Comparison of ENCODE assay signal across 21 mouse cellular contexts in the genomic region with DNA sequence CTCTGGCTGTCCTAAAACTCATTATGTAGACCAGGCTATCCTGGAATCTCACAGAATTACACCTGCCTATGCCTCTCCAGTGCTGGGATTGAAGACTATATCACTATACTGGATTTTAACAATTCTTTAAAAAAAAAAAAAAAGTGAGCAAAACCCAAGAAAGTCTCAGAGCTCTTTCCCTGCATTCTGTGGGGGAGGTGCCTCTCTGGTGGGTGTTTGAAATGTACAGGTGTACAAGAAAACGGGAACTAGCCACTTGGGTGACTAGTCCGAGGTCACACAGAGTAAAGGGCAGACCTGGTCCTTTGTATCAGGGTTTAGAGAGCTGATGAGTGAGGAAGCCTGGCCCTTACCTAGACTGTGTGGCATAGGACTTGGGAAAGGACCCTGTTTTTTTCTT. TPM values are rescaled to one million over a fixed set of nuclear protein-coding genes. Genes with fewer than 3 reads are reported as not detected.
DNase-seq lines count a peak whose midpoint lies in the region; ATAC-seq and TF ChIP-seq lines count a peak whose summit lies in the region.
"Had no signal": no experiment of that assay in that cellular context is flagged by ENCODE, and none has a peak within 500 bp of the region (broad histone marks: within the 10 kb centered on the region; RNA-seq: fewer than 3 reads in every experiment).

No protein-coding gene starts in this region.

- H3K4me3 ChIP-seq in heart, embryonic 11.5 days (ENCODE audit: low read depth, low read length), result no peak overlapping the region
- H3K4me3 ChIP-seq in heart, embryonic 10.5 days, result no peak overlapping the region; the same call in 1 of the 2 replicates
- no peak overlapping the region for H3K4me3 ChIP-seq in liver, embryonic 12.5 days
- H3K4me3 ChIP-seq in liver, postnatal 0 days (ENCODE audit: low read depth, low read length), result peak overlapping the region; percentile 76; the same call in 1 of the 2 replicates
- no peak overlapping the region; the same call in 1 of the 2 replicates for H3K4me3 ChIP-seq in midbrain, embryonic 10.5 days

- H3K9ac ChIP-seq in heart, embryonic 11.5 days (ENCODE audit: low read depth, low read length), result no peak overlapping the region
- H3K9ac ChIP-seq in liver, embryonic 12.5 days, result no peak overlapping the region
- no peak overlapping the region for H3K9ac ChIP-seq in liver, postnatal 0 days (replicated peaks)
- H3K9ac ChIP-seq: stomach, embryonic 15.5 days had no signal

- H3K36me3 ChIP-seq in heart, embryonic 11.5 days (ENCODE audit: control insufficient read depth, insufficient read depth, low read length), result no peaks in the 10 kb centered on the region; the same call in 1 of the 2 replicates
- no peaks in the 10 kb centered on the region for H3K36me3 ChIP-seq in heart, embryonic 10.5 days
- peaks cover 11% of the 10 kb centered on the region; the same call in 1 of the 2 replicates for H3K36me3 ChIP-seq in liver, embryonic 12.5 days
- H3K36me3 ChIP-seq in liver, postnatal 0 days (replicated peaks; ENCODE audit: insufficient read depth, low read length), result no peaks in the 10 kb centered on the region
- H3K36me3 ChIP-seq in midbrain, embryonic 10.5 days, result no peaks in the 10 kb centered on the region
- H3K36me3 ChIP-seq: forebrain, embryonic 10.5 days; heart, embryonic 15.5 days; intestine, embryonic 15.5 days; kidney, embryonic 15.5 days; neural tube, embryonic 12.5 days; stomach, embryonic 15.5 days had no signal

- H3K27ac ChIP-seq in heart, embryonic 11.5 days (ENCODE audit: low read depth, low read length), result no peak overlapping the region
- no peak overlapping the region for H3K27ac ChIP-seq in heart, embryonic 10.5 days
- H3K27ac ChIP-seq in liver, embryonic 12.5 days, result no peak overlapping the region
- H3K27ac ChIP-seq in liver, postnatal 0 days (ENCODE audit: low read depth), result no peak overlapping the region
- H3K27ac ChIP-seq in midbrain, embryonic 10.5 days (replicated peaks), result no peak overlapping the region
- H3K27ac ChIP-seq: forebrain, embryonic 10.5 days; gastrocnemius, adult 2 months; hindbrain, embryonic 14.5 days; intestine, embryonic 15.5 days; kidney, embryonic 15.5 days; neural tube, embryonic 12.5 days; stomach, embryonic 15.5 days had no signal

- no peaks in the 10 kb centered on the region for H3K9me3 ChIP-seq in heart, embryonic 11.5 days (replicated peaks; ENCODE audit: control insufficient read depth, low read length)
- H3K9me3 ChIP-seq in heart, embryonic 10.5 days, result no peaks in the 10 kb centered on the region
- H3K9me3 ChIP-seq in liver, embryonic 12.5 days (replicated peaks), result no peaks in the 10 kb centered on the region
- H3K9me3 ChIP-seq in liver, postnatal 0 days (ENCODE audit: low read length), result no peaks in the 10 kb centered on the region
- no peaks in the 10 kb centered on the region for H3K9me3 ChIP-seq in midbrain, embryonic 10.5 days (replicated peaks)
- H3K9me3 ChIP-seq: forebrain, embryonic 10.5 days; heart, embryonic 15.5 days; intestine, embryonic 15.5 days; kidney, embryonic 15.5 days; neural tube, embryonic 12.5 days; stomach, embryonic 15.5 days had no signal

- no peak for ATAC-seq in heart, embryonic 11.5 days (replicated peaks; ENCODE audit: insufficient number of reproducible peaks, low FRiP score, low TSS enrichment)
- ATAC-seq in liver, embryonic 12.5 days, result no peak
- no peak for ATAC-seq in liver, postnatal 0 days
- ATAC-seq: intestine, embryonic 15.5 days had no signal

- TF ChIP-seq CTCF in liver, postnatal 0 days (IDR thresholded peaks at IDR 0.05; ENCODE audit: low read depth), result no peak

- TF ChIP-seq EP300 in liver, postnatal 0 days (IDR thresholded peaks at IDR 0.05; ENCODE audit: low read depth), result no peak

- DNase-seq in heart, embryonic 10.5 days (ENCODE audit: low spot score), result no peak
- no peak for DNase-seq in liver
- peak; percentile 28 to 46 for DNase-seq in B cell, adult 2 months
- DNase-seq in liver, postnatal 0 days, result no peak
- no peak for DNase-seq in midbrain, embryonic 10.5 days (ENCODE audit: low spot score)
- DNase-seq in layer of hippocampus, adult 9-10 months (ENCODE audit: low spot score), result no peak
- DNase-seq: adrenal gland, postnatal 36 days; cerebellum, adult 11-12 months; cerebellum, postnatal 36 days; gastrocnemius, adult 2 months; thymus, adult 18-20 months; thymus, postnatal 4 days had no signal

- peak overlapping the region; percentile 80; the same call in 1 of the 2 replicates for H3K4me2 ChIP-seq in heart, embryonic 11.5 days
- peak overlapping the region; percentile 86 for H3K4me2 ChIP-seq in liver, embryonic 12.5 days
- H3K4me2 ChIP-seq in liver, postnatal 0 days (ENCODE audit: low read depth, low read length), result peak overlapping the region; percentile 88

- 78% methylated on average over 2 of the region's 2 CpGs for whole genome bisulfite sequencing in heart, embryonic 11.5 days (ENCODE audit: insufficient replicate concordance)
- 81% methylated on average over 2 of the region's 2 CpGs for WGBS in heart, embryonic 10.5 days
- 60% methylated on average over 2 of the region's 2 CpGs for WGBS in liver, embryonic 12.5 days (ENCODE audit: insufficient replicate concordance)
- WGBS in liver, postnatal 0 days (ENCODE audit: insufficient replicate concordance), result 50% methylated on average over 2 of the region's 2 CpGs
- 86% methylated on average over 2 of the region's 2 CpGs for WGBS in midbrain, embryonic 10.5 days

- no peaks in the 10 kb centered on the region for H3K27me3 ChIP-seq in heart, embryonic 11.5 days (ENCODE audit: control insufficient read depth, insufficient read depth, low read length)
- H3K27me3 ChIP-seq in heart, embryonic 10.5 days (ENCODE audit: insufficient read depth, poor library complexity, severe bottlenecking), result no peaks in the 10 kb centered on the region
- no peaks in the 10 kb centered on the region for H3K27me3 ChIP-seq in liver, embryonic 12.5 days (replicated peaks)
- no peaks in the 10 kb centered on the region for H3K27me3 ChIP-seq in liver, postnatal 0 days (ENCODE audit: insufficient read depth, low read length)
- no peaks in the 10 kb centered on the region for H3K27me3 ChIP-seq in midbrain, embryonic 10.5 days (ENCODE audit: low read depth, poor library complexity, severe bottlenecking)
- H3K27me3 ChIP-seq: heart, embryonic 15.5 days; intestine, embryonic 15.5 days; kidney, embryonic 15.5 days; neural tube, embryonic 12.5 days; stomach, embryonic 15.5 days had no signal

- peaks cover 6% of the 10 kb centered on the region for H3K4me1 ChIP-seq in heart, embryonic 11.5 days (ENCODE audit: control insufficient read depth, insufficient read depth, low read length)
- H3K4me1 ChIP-seq in heart, embryonic 10.5 days, result peaks cover 9% of the 10 kb centered on the region; the same call in 1 of the 2 replicates
- peaks cover 59% of the 10 kb centered on the region for H3K4me1 ChIP-seq in liver, embryonic 12.5 days
- peaks cover 39% of the 10 kb centered on the region for H3K4me1 ChIP-seq in liver, postnatal 0 days (ENCODE audit: insufficient read depth)
- peaks cover 23% of the 10 kb centered on the region for H3K4me1 ChIP-seq in midbrain, embryonic 10.5 days

RNA-seq across cellular contexts. Expression of gene Slc31a1, which starts 1.9 kb away (rescaled TPM):
- 39.0 and 48.7 TPM in 2 replicates for polyA plus RNA-seq in heart, embryonic 11.5 days (2014; fragmentation: Nextera tagmentation; extraction: Ambion mirVana)
- polyA plus RNA-seq in heart, embryonic 10.5 days (2016; fragmentation: Nextera tagmentation; extraction: Ambion mirVana), result 46.9 and 53.6 TPM in 2 replicates
- polyA plus RNA-seq in liver, embryonic 12.5 days (2016; fragmentation: Nextera tagmentation; extraction: Ambion mirVana), result 45.8 and 45.9 TPM in 2 replicates
- polyA plus RNA-seq in liver, postnatal 0 days (2015; fragmentation: Nextera tagmentation; extraction: Ambion mirVana), result 50.9 and 54.3 TPM in 2 replicates
- 54.9 and 57.7 TPM in 2 replicates for polyA plus RNA-seq in midbrain, embryonic 10.5 days (2016; fragmentation: Nextera tagmentation; extraction: Ambion mirVana)

RNA-seq across cellular contexts. Expression of gene Fkbp15, which starts 2.1 kb away (rescaled TPM):
- 15.9 and 17.6 TPM in 2 replicates for polyA plus RNA-seq in heart, embryonic 11.5 days (2014; fragmentation: Nextera tagmentation; extraction: Ambion mirVana)
- polyA plus RNA-seq in heart, embryonic 10.5 days (2016; fragmentation: Nextera tagmentation; extraction: Ambion mirVana), result 17.2 and 19.5 TPM in 2 replicates
- polyA plus RNA-seq in liver, embryonic 12.5 days (2016; fragmentation: Nextera tagmentation; extraction: Ambion mirVana), result 18.6 and 21.1 TPM in 2 replicates
- polyA plus RNA-seq in liver, postnatal 0 days (2015; fragmentation: Nextera tagmentation; extraction: Ambion mirVana), result 11.7 and 13.3 TPM in 2 replicates
- 17.6 and 21.1 TPM in 2 replicates for polyA plus RNA-seq in midbrain, embryonic 10.5 days (2016; fragmentation: Nextera tagmentation; extraction: Ambion mirVana)

RNA-seq across cellular contexts. Expression of gene Cdc26, which starts 46.0 kb away (rescaled TPM):
- 101 and 103 TPM in 2 replicates for polyA plus RNA-seq in heart, embryonic 11.5 days (2014; fragmentation: Nextera tagmentation; extraction: Ambion mirVana)
- 101 and 125 TPM in 2 replicates for polyA plus RNA-seq in heart, embryonic 10.5 days (2016; fragmentation: Nextera tagmentation; extraction: Ambion mirVana)
- polyA plus RNA-seq in liver, embryonic 12.5 days (2016; fragmentation: Nextera tagmentation; extraction: Ambion mirVana), result 94.4 and 95.5 TPM in 2 replicates
- polyA plus RNA-seq in liver, postnatal 0 days (2015; fragmentation: Nextera tagmentation; extraction: Ambion mirVana), result 45.5 and 50.7 TPM in 2 replicates
- 175 and 185 TPM in 2 replicates for polyA plus RNA-seq in midbrain, embryonic 10.5 days (2016; fragmentation: Nextera tagmentation; extraction: Ambion mirVana)

RNA-seq across cellular contexts. Expression of gene Prpf4, which starts 46.2 kb away (rescaled TPM):
- 17.0 and 18.0 TPM in 2 replicates for polyA plus RNA-seq in heart, embryonic 11.5 days (2014; fragmentation: Nextera tagmentation; extraction: Ambion mirVana)
- polyA plus RNA-seq in heart, embryonic 10.5 days (2016; fragmentation: Nextera tagmentation; extraction: Ambion mirVana), result 19.2 and 23.2 TPM in 2 replicates
- polyA plus RNA-seq in liver, embryonic 12.5 days (2016; fragmentation: Nextera tagmentation; extraction: Ambion mirVana), result 18.5 and 18.8 TPM in 2 replicates
- 5.5 and 6.2 TPM in 2 replicates for polyA plus RNA-seq in liver, postnatal 0 days (2015; fragmentation: Nextera tagmentation; extraction: Ambion mirVana)
- 34.3 and 35.2 TPM in 2 replicates for polyA plus RNA-seq in midbrain, embryonic 10.5 days (2016; fragmentation: Nextera tagmentation; extraction: Ambion mirVana)

Comparison
In these comparisons a context has a peak if more than half of its experiments do, and no peak if none do; other contexts are left out.
1. DNase-seq: peak in B cell, adult 2 months (2 of 2); none in heart, embryonic 10.5 days (single experiment), liver (single experiment), liver, postnatal 0 days (single experiment), midbrain, embryonic 10.5 days (single experiment) and layer of hippocampus, adult 9-10 months (single experiment).
2. Peak in every context shown above with its lines, with median percentiles within 50 percentile points of each other: H3K4me2 ChIP-seq.